Mouse (Mus musculus): Measurements from ENCODE around the gene Abcg8. TPM values are rescaled to one million over a fixed set of nuclear protein-coding genes. Genes with fewer than 3 reads are reported as not detected.

Abcg8 gene
- polyA plus RNA-seq (2015; fragmentation: Nextera tagmentation; extraction: Ambion mirVana) = not detected in 2 replicates

DNA sequence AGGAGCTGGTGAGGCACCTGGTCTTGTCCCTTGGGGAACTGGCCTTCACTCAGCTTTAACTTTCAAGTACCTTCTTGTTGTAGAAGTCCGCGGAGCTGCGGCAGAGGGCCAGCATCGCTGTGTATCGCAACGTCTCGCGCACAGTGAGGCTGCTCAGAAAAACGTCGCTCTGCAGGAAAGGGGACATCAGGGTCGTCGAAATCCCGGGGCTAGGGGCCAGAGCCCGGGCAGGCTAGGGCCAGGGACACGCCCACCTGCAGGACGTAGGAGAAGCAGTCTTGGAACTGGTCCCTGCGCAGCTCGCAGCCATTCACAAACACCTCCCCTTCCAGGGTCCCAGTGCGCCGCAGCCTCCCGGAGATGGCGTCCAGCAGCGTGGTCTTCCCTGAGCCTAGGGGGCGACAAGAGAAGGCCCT is at the start of gene Abcg8:
TSS of gene Abcg8 (plus strand) at position 352 of the 416 bp plus-strand sequence.
- Histone ChIP-seq H3K27me3 (ENCODE audit: control insufficient read depth, insufficient read depth, low read depth, low read length) (no peaks in the 10 kb centered on the region), H3K9ac (ENCODE audit: low read length) (peak within 1 kb of the TSS; percentile 44; the same call in 1 of the 2 replicates), H3K4me1 (replicated peaks; ENCODE audit: control insufficient read depth, insufficient read depth, low read length) (peaks cover 4% of the 10 kb centered on the region; the same call in 1 of the 2 replicates), H3K4me3 (ENCODE audit: low read length) (peak within 1 kb of the TSS; percentile 45), H3K4me2 (ENCODE audit: low read depth, low read length) (peak within 1 kb of the TSS; percentile 74), H3K36me3 (ENCODE audit: control insufficient read depth, insufficient read depth, low read length) (no peaks in the 10 kb centered on the region), H3K27ac (ENCODE audit: low read length) (no peak within 1 kb of the TSS), H3K9me3 (ENCODE audit: control insufficient read depth, low read length) (no peaks in the 10 kb centered on the region)
- peak; percentile 53 for ATAC-seq (ENCODE audit: low read depth)
- 2% methylated on average over 24 of the region's 24 CpGs for WGBS

- no peaks in the 10 kb centered on the region for H3K27me3 ChIP-seq (ENCODE audit: control insufficient read depth, insufficient read depth, low read depth, low read length)
- peak; percentile 41 for ATAC-seq (ENCODE audit: low read depth)
- 19% methylated on average over 9 of the region's 9 CpGs for WGBS
- peak overlapping the region; percentile 70 for H3K4me2 ChIP-seq (ENCODE audit: low read depth, low read length)
- H3K4me3 ChIP-seq (ENCODE audit: low read length) = peak overlapping the region; percentile 72
- peak overlapping the region; percentile 73 for H3K9ac ChIP-seq (ENCODE audit: low read length)
- H3K36me3 ChIP-seq (ENCODE audit: control insufficient read depth, insufficient read depth, low read length) = no peaks in the 10 kb centered on the region
- H3K4me1 ChIP-seq (replicated peaks; ENCODE audit: control insufficient read depth, insufficient read depth, low read length) = 0 out of 2 replicates have a peak, but pooled peaks cover 4% of the 10 kb centered on the region
- H3K9me3 ChIP-seq (ENCODE audit: control insufficient read depth, low read length) = no peaks in the 10 kb centered on the region
- peak overlapping the region; percentile 21; the same call in 1 of the 2 replicates for H3K27ac ChIP-seq (ENCODE audit: low read length)
These were observed 49.2 kb upstream of the Abcg8 start for GRCm38 (mm10) chr17:84626857-84627305.

- H3K27me3 ChIP-seq (ENCODE audit: control insufficient read depth, insufficient read depth, low read depth, low read length) = no peaks in the 10 kb centered on the region
- 79% methylated on average over 10 of the region's 10 CpGs for WGBS
- ATAC-seq (ENCODE audit: low read depth) = no peak
- H3K4me1 ChIP-seq (replicated peaks; ENCODE audit: control insufficient read depth, insufficient read depth, low read length) = 0 out of 2 replicates have a peak, but pooled peaks cover 4% of the 10 kb centered on the region
- no peaks in the 10 kb centered on the region for H3K9me3 ChIP-seq (ENCODE audit: control insufficient read depth, low read length)
- H3K9ac ChIP-seq (ENCODE audit: low read length) = no peak overlapping the region
- H3K36me3 ChIP-seq (ENCODE audit: control insufficient read depth, insufficient read depth, low read length) = no peaks in the 10 kb centered on the region
- no peak overlapping the region for H3K27ac ChIP-seq (ENCODE audit: low read length)
- no peak overlapping the region for H3K4me2 ChIP-seq (ENCODE audit: low read depth, low read length)
- no peak overlapping the region for H3K4me3 ChIP-seq (ENCODE audit: low read length)
These were observed 48.4 kb upstream of the Abcg8 start for GRCm38 (mm10) chr17:84627721-84628120.

GRCm38 (mm10) chr17:84628611-84629010 is 47.5 kb upstream of the Abcg8 start:
- H3K36me3 ChIP-seq (ENCODE audit: control insufficient read depth, insufficient read depth, low read length) = no peaks in the 10 kb centered on the region
- H3K4me2 ChIP-seq (ENCODE audit: low read depth, low read length) = no peak overlapping the region
- no peak overlapping the region for H3K27ac ChIP-seq (ENCODE audit: low read length)
- H3K9me3 ChIP-seq (ENCODE audit: control insufficient read depth, low read length) = no peaks in the 10 kb centered on the region
- no peak for ATAC-seq (ENCODE audit: low read depth)
- no peaks in the 10 kb centered on the region for H3K27me3 ChIP-seq (ENCODE audit: control insufficient read depth, insufficient read depth, low read depth, low read length)
- WGBS = 57% methylated on average over 9 of the region's 9 CpGs
- 0 out of 2 replicates have a peak, but pooled peaks cover 4% of the 10 kb centered on the region for H3K4me1 ChIP-seq (replicated peaks; ENCODE audit: control insufficient read depth, insufficient read depth, low read length)
- H3K4me3 ChIP-seq (ENCODE audit: low read length) = no peak overlapping the region
- no peak overlapping the region for H3K9ac ChIP-seq (ENCODE audit: low read length)

DNA sequence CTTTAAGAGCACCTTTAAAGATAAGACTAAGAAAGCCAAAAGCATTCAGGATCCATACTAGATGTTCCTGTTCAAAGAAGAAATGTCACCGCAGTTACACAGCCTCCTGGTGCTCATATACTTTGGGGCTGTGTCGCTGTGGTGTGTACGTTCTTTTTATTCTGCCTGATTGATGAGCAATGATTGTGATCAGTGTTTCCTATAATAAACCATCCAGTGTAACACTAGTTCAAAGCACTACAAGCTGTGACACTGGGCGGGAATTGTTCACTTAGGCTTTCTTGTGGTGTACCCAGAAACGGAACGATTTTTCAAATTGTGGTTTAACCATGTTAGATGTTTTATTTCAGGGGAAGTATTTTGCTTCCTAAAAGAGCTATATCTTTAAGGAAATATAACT is 44.3 kb upstream of the Abcg8 start:
- no peak for ATAC-seq (ENCODE audit: low read depth)
- no peaks in the 10 kb centered on the region for H3K27me3 ChIP-seq (ENCODE audit: control insufficient read depth, insufficient read depth, low read depth, low read length)
- no peaks in the 10 kb centered on the region for H3K9me3 ChIP-seq (ENCODE audit: control insufficient read depth, low read length)
- WGBS = 86% methylated on average over 6 of the region's 6 CpGs
- no peak overlapping the region for H3K9ac ChIP-seq (ENCODE audit: low read length)
- 0 out of 2 replicates have a peak, but pooled peaks cover 2% of the 10 kb centered on the region for H3K4me1 ChIP-seq (replicated peaks; ENCODE audit: control insufficient read depth, insufficient read depth, low read length)
- H3K36me3 ChIP-seq (ENCODE audit: control insufficient read depth, insufficient read depth, low read length) = no peaks in the 10 kb centered on the region; the same call in 1 of the 2 replicates
- no peak overlapping the region for H3K4me3 ChIP-seq (ENCODE audit: low read length)
- no peak overlapping the region for H3K4me2 ChIP-seq (ENCODE audit: low read depth, low read length)
- H3K27ac ChIP-seq (ENCODE audit: low read length) = no peak overlapping the region

GRCm38 (mm10) chr17:84633443-84633842 is 42.7 kb upstream of the Abcg8 start:
- 65% methylated on average over 13 of the region's 13 CpGs for WGBS
- no peak for ATAC-seq (ENCODE audit: low read depth)
- H3K27ac ChIP-seq (ENCODE audit: low read length) = no peak overlapping the region

DNA sequence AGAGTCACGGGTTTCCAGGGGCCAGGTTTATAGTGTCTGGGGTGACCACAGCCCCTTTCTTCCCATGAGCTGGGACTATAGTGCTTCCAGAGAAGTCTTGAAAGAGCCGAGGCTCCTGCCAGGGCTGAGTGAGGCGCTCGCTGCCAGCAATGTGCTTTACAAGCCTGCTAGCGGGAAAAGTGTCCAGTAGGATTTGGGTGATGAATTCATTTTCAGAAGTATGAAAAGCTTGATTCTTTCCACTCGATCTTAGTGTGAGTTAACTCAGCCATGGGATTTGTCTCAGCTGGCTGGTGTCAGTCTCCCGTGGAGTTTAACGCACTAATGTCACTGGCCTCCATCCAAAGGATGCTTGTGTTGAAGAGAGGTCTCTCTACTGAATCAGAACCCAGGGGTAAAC is 39.8 kb upstream of the Abcg8 start:
- ATAC-seq (ENCODE audit: low read depth) = no peak
- H3K4me3 ChIP-seq (ENCODE audit: low read length) = no peak overlapping the region
- peaks cover 4% of the 10 kb centered on the region; the same call in 1 of the 2 replicates for H3K36me3 ChIP-seq (ENCODE audit: control insufficient read depth, insufficient read depth, low read length)
- no peaks in the 10 kb centered on the region for H3K4me1 ChIP-seq (replicated peaks; ENCODE audit: control insufficient read depth, insufficient read depth, low read length)
- no peaks in the 10 kb centered on the region for H3K9me3 ChIP-seq (ENCODE audit: control insufficient read depth, low read length)
- no peak overlapping the region for H3K4me2 ChIP-seq (ENCODE audit: low read depth, low read length)
- no peak overlapping the region for H3K9ac ChIP-seq (ENCODE audit: low read length)
- H3K27me3 ChIP-seq (ENCODE audit: control insufficient read depth, insufficient read depth, low read depth, low read length) = no peaks in the 10 kb centered on the region
- no peak overlapping the region for H3K27ac ChIP-seq (ENCODE audit: low read length)
- WGBS = 55% methylated on average over 8 of the region's 8 CpGs

More at GRCm38 (mm10) chr17:84633443-84633842, 42.7 kb upstream of the Abcg8 start:
- Histone ChIP-seq H3K36me3 (ENCODE audit: control insufficient read depth, insufficient read depth, low read length) (peaks cover 4% of the 10 kb centered on the region; the same call in 1 of the 2 replicates), H3K4me1 (replicated peaks; ENCODE audit: control insufficient read depth, insufficient read depth, low read length) (no peaks in the 10 kb centered on the region), H3K4me3 (ENCODE audit: low read length) (no peak overlapping the region), H3K9me3 (ENCODE audit: control insufficient read depth, low read length) (no peaks in the 10 kb centered on the region), H3K9ac (ENCODE audit: low read length) (no peak overlapping the region), H3K4me2 (ENCODE audit: low read depth, low read length) (no peak overlapping the region), H3K27me3 (ENCODE audit: control insufficient read depth, insufficient read depth, low read depth, low read length) (no peaks in the 10 kb centered on the region)

DNA sequence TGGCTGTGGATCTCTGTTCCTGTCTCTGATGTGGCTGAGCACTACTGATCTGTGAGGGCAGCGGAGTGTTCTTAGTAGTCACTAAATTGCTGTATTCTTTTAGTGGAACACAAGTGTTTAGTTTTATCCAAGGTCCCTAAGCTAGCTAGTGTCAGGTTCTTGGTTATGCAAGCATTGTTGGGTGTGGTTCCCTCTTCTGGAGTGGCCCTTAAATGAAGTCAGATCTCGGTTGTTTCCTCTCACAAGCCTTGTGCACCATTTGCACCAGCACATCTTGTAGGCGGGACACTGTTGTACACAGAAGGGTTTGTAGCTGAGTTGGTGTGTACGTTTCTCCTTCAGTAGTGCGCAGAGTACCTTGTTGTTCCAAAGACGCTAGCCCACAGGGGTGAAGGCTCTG is 38.1 kb upstream of the Abcg8 start:
- ATAC-seq (ENCODE audit: low read depth) = no peak
- Histone ChIP-seq H3K4me1 (replicated peaks; ENCODE audit: control insufficient read depth, insufficient read depth, low read length) (no peaks in the 10 kb centered on the region; the same call in 1 of the 2 replicates), H3K4me2 (ENCODE audit: low read depth, low read length) (no peak overlapping the region), H3K4me3 (ENCODE audit: low read length) (no peak overlapping the region), H3K36me3 (ENCODE audit: control insufficient read depth, insufficient read depth, low read length) (peaks cover 4% of the 10 kb centered on the region; the same call in 1 of the 2 replicates), H3K27me3 (ENCODE audit: control insufficient read depth, insufficient read depth, low read depth, low read length) (no peaks in the 10 kb centered on the region), H3K27ac (ENCODE audit: low read length) (no peak overlapping the region), H3K9ac (ENCODE audit: low read length) (no peak overlapping the region), H3K9me3 (ENCODE audit: control insufficient read depth, low read length) (no peaks in the 10 kb centered on the region)
- 79% methylated on average over 6 of the region's 6 CpGs for WGBS

GRCm38 (mm10) chr17:84639796-84640378 is 36.2 kb upstream of the Abcg8 start:
- Histone ChIP-seq H3K4me3 (ENCODE audit: low read length) (no peak overlapping the region), H3K4me1 (replicated peaks; ENCODE audit: control insufficient read depth, insufficient read depth, low read length) (no peaks in the 10 kb centered on the region; the same call in 1 of the 2 replicates), H3K27ac (ENCODE audit: low read length) (0 out of 2 replicates have a peak overlapping the region, but pooled peaks have one; percentile 17), H3K4me2 (ENCODE audit: low read depth, low read length) (no peak overlapping the region), H3K27me3 (ENCODE audit: control insufficient read depth, insufficient read depth, low read depth, low read length) (no peaks in the 10 kb centered on the region), H3K9me3 (ENCODE audit: control insufficient read depth, low read length) (no peaks in the 10 kb centered on the region), H3K36me3 (ENCODE audit: control insufficient read depth, insufficient read depth, low read length) (peaks cover 4% of the 10 kb centered on the region; the same call in 1 of the 2 replicates), H3K9ac (ENCODE audit: low read length) (no peak overlapping the region; the same call in 1 of the 2 replicates)
- 69% methylated on average over 10 of the region's 10 CpGs for WGBS
- ATAC-seq (ENCODE audit: low read depth) = no peak

All from lung, embryonic 16.5 days (tissue).